Mouse (Mus musculus) midbrain, embryonic 13.5 days (tissue): ENCODE measurements around the gene Bace1. TPM values are rescaled to one million over a fixed set of nuclear protein-coding genes. Genes with fewer than 3 reads are reported as not detected.

Source experiments
- ATAC-seq: fragments of 200-750 bp; cut with Nextera tagmentation; 2 replicates; pipeline ENCODE4 v1.8.0; 2017; ENCODE audit warnings: mild to moderate bottlenecking, moderate TSS enrichment, moderate library complexity
- H3K27ac ChIP-seq: fragments of 300-500 bp; sonication (generic); 2 replicates; pipeline ENCODE4 v1.5.1; 2015; ENCODE audit warnings: inconsistent platforms, mild to moderate bottlenecking, moderate library complexity
- H3K27me3 ChIP-seq: fragments of 300-500 bp; sonication (generic); 2 replicates; pipeline ENCODE4 v1.6.1; 2015; ENCODE audit warnings: mild to moderate bottlenecking, inconsistent platforms
- H3K36me3 ChIP-seq: fragments of 300-500 bp; sonication (generic); 2 replicates; pipeline ENCODE4 v1.6.1; 2015; ENCODE audit warnings: mild to moderate bottlenecking, inconsistent platforms
- H3K4me1 ChIP-seq: fragments of 300-500 bp; sonication (generic); replicated peaks from 2 replicates; pipeline ENCODE4 v1.6.1; 2015; ENCODE audit warnings: inconsistent platforms
- H3K4me2 ChIP-seq: fragments of 300-500 bp; sonication (generic); replicated peaks from 2 replicates; pipeline ENCODE4 v1.6.1; 2015; ENCODE audit warnings: moderate library complexity, mild to moderate bottlenecking, inconsistent platforms
- H3K4me3 ChIP-seq: fragments of 300-500 bp; sonication (generic); replicated peaks from 2 replicates; pipeline ENCODE4 v1.5.1; 2015; ENCODE audit warnings: mild to moderate bottlenecking, inconsistent platforms
- H3K9ac ChIP-seq: fragments of 300-500 bp; sonication (generic); replicated peaks from 2 replicates; pipeline ENCODE4 v1.6.1; 2015; ENCODE audit warnings: mild to moderate bottlenecking, inconsistent platforms
- H3K9me3 ChIP-seq: fragments of 300-500 bp; sonication (generic); 2 replicates; pipeline ENCODE4 v1.6.1; 2016; ENCODE audit warnings: mild to moderate bottlenecking, inconsistent platforms
- WGBS: fragments of 180-500 bp; shearing (Covaris S2); methylation state at CpG from one replicate; pipeline ENCODE4 v1.1.7; 2015; 5-methylcytosine and 5-hydroxymethylcytosine counted together
- polyA plus RNA-seq: library from polyadenylated mRNA; unstranded; fragments of >200 nt; fragmentation: Nextera tagmentation; extraction: Ambion mirVana; gene quantifications from 2 replicates; pipeline ENCODE4 v1.2.1, GENCODE M21; 2015

Gene Bace1
- polyA plus RNA-seq = 47.0 and 50.6 TPM in 2 replicates

DNA sequence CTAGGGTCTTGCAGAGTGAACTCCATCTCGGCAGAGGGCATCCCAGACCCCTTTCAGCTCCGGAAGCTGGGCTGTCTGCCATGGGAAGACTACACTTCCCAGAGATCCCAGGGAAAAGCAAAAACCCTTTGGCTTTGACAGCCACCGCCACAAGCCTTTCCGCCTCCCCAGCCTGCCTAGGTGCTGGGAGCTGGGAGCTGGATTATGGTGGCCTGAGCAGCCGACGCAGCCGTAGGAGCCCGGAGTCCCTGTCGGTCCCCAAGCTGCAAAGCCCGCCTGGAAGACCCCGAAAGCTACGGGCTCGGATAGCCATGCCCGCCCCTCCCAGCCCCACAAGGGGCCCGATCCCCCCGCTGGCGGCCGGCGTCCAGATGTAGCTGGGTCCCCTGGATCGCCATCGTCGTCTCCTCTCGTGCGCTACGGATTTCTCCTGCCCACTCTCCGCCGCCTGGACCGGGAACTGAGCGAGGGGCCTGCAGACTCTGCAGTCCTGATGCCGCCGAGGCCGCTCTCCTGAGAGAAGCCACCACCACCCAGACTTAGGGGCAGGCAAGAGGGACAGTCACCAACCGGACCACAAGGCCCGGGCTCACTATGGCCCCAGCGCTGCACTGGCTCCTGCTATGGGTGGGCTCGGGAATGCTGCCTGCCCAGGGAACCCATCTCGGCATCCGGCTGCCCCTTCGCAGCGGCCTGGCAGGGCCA lies at the start of gene Bace1:
Gene Bace1, plus strand, starts transcription at position 147 of the 705 bp plus-strand sequence.
- Histone ChIP-seq H3K4me1 (peaks cover 47% of the 10 kb centered on the region), H3K9ac (peak within 1 kb of the TSS; percentile 98), H3K36me3 (no peaks in the 10 kb centered on the region), H3K9me3 (no peaks in the 10 kb centered on the region), H3K4me3 (peak within 1 kb of the TSS; percentile 61), H3K4me2 (peak within 1 kb of the TSS; percentile 97), H3K27me3 (no peaks in the 10 kb centered on the region), H3K27ac (peak within 1 kb of the TSS; percentile 78)
- peak; percentile 93 for ATAC-seq
- WGBS = under 1% methylated on average over 29 of the region's 40 CpGs

GRCm38 (mm10) chr9:45791456-45792142 lies 46.8 kb upstream of the Bace1 start:
- H3K36me3 ChIP-seq = peaks cover 25% of the 10 kb centered on the region
- no peak overlapping the region for H3K4me2 ChIP-seq
- H3K4me1 ChIP-seq = peaks cover 23% of the 10 kb centered on the region
- no peak overlapping the region for H3K4me3 ChIP-seq
- ATAC-seq = no peak
- no peaks in the 10 kb centered on the region for H3K9me3 ChIP-seq
- H3K27me3 ChIP-seq = no peaks in the 10 kb centered on the region
- H3K27ac ChIP-seq = peak overlapping the region; percentile 51; the same call in 1 of the 2 replicates
- 81% methylated on average over 8 of the region's 8 CpGs for WGBS
- H3K9ac ChIP-seq = no peak overlapping the region

GRCm38 (mm10) chr9:45792235-45792634 lies 46.1 kb upstream of the Bace1 start:
- H3K9me3 ChIP-seq = no peaks in the 10 kb centered on the region
- H3K27me3 ChIP-seq = no peaks in the 10 kb centered on the region
- H3K27ac ChIP-seq = peak overlapping the region; percentile 51; the same call in 1 of the 2 replicates
- H3K4me3 ChIP-seq = no peak overlapping the region
- peaks cover 25% of the 10 kb centered on the region for H3K36me3 ChIP-seq
- H3K9ac ChIP-seq = no peak overlapping the region; the same call in 1 of the 2 replicates
- peaks cover 23% of the 10 kb centered on the region for H3K4me1 ChIP-seq
- ATAC-seq = no peak
- H3K4me2 ChIP-seq = no peak overlapping the region
- 50% methylated on average over 1 of the region's 1 CpGs for WGBS

GRCm38 (mm10) chr9:45793697-45794096 lies 44.7 kb upstream of the Bace1 start:
- H3K27ac ChIP-seq = no peak overlapping the region
- 0 out of 2 replicates have a peak overlapping the region, but pooled peaks have one; percentile 24 for H3K9ac ChIP-seq
- H3K9me3 ChIP-seq = no peaks in the 10 kb centered on the region
- H3K4me3 ChIP-seq = no peak overlapping the region
- ATAC-seq = no peak
- H3K36me3 ChIP-seq = peaks cover 25% of the 10 kb centered on the region
- no peak overlapping the region for H3K4me2 ChIP-seq
- H3K4me1 ChIP-seq = peaks cover 33% of the 10 kb centered on the region
- no peaks in the 10 kb centered on the region for H3K27me3 ChIP-seq
- WGBS = 86% methylated on average over 6 of the region's 6 CpGs

GRCm38 (mm10) chr9:45795722-45796121 lies 42.7 kb upstream of the Bace1 start:
- WGBS = 90% methylated on average over 5 of the region's 5 CpGs
- H3K9me3 ChIP-seq = no peaks in the 10 kb centered on the region
- H3K27me3 ChIP-seq = no peaks in the 10 kb centered on the region
- H3K27ac ChIP-seq = no peak overlapping the region
- no peak overlapping the region for H3K4me3 ChIP-seq
- no peak overlapping the region for H3K9ac ChIP-seq
- peaks cover 32% of the 10 kb centered on the region for H3K4me1 ChIP-seq
- H3K4me2 ChIP-seq = no peak overlapping the region
- H3K36me3 ChIP-seq = peaks cover 23% of the 10 kb centered on the region
- ATAC-seq = no peak

GRCm38 (mm10) chr9:45797271-45797670 lies 41.1 kb upstream of the Bace1 start:
- Histone ChIP-seq H3K4me1 (peaks cover 19% of the 10 kb centered on the region), H3K27me3 (no peaks in the 10 kb centered on the region), H3K4me3 (no peak overlapping the region), H3K9ac (no peak overlapping the region), H3K36me3 (peaks cover 30% of the 10 kb centered on the region), H3K27ac (no peak overlapping the region), H3K4me2 (no peak overlapping the region), H3K9me3 (no peaks in the 10 kb centered on the region)
- WGBS = 71% methylated on average over 3 of the region's 3 CpGs
- no peak for ATAC-seq

DNA sequence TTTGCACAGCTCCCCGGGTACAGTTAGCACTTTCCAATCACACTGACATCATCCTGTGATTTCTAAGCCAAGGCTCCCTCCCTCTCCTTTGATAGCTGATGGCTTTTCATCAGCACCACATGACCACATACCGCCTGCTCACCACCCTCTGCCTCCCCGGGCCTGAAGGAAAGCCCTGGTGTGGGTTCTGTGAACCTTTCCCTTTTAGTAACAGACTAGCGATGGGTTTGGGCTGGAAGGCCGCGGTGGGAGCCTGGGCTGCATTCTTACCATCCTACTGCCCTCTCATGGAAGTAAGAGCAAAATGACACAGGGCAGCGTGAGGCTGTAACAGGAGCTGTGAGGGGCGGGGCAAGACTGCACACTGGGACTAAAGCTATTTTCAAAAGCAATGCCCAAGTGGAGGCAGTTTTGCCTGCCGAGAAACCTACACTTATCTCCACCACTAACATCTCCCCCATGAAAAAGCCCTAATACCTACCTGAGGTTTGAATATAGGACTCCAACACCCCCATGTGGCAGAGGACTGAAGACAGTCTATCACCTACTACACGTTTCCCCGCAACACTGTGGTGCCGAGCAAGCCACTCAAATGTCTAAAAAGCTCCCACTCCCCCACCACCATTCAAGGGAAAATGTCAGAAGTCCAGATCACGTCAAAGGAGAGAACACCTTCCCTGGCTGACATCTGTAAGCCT lies 39.8 kb upstream of the Bace1 start:
- H3K27ac ChIP-seq = peak overlapping the region; percentile 63; the same call in 1 of the 2 replicates
- H3K9me3 ChIP-seq = no peaks in the 10 kb centered on the region
- ATAC-seq = peak; percentile 79
- no peak overlapping the region for H3K4me2 ChIP-seq
- peaks cover 29% of the 10 kb centered on the region for H3K36me3 ChIP-seq
- no peak overlapping the region for H3K4me3 ChIP-seq
- 0 out of 2 replicates have a peak overlapping the region, but pooled peaks have one; percentile 5 for H3K9ac ChIP-seq
- H3K4me1 ChIP-seq = peaks cover 13% of the 10 kb centered on the region
- WGBS = 11% methylated on average over 13 of the region's 13 CpGs
- H3K27me3 ChIP-seq = no peaks in the 10 kb centered on the region

DNA sequence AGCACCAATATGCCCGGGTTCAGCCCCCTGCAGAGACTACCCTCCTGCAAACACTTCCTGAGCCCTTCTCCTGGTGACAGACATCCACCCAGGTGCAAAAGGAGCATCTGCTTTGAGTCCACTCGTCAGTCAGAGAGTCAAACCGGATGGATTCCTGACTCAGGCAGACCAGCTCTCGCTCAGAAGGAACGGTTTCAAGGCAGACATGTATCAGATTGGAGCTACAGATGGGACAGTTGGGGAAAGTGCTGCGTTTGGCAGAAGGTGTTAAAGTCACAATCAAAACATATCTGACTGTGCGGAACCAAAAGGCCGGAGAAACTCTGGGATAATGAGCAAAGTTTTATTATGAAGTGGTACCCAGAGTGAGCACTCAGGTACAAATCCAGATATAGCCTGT lies 39.0 kb upstream of the Bace1 start:
- H3K4me1 ChIP-seq = peaks cover 13% of the 10 kb centered on the region
- H3K9ac ChIP-seq = no peak overlapping the region
- WGBS = 86% methylated on average over 8 of the region's 8 CpGs
- H3K4me2 ChIP-seq = no peak overlapping the region
- H3K27me3 ChIP-seq = no peaks in the 10 kb centered on the region
- ATAC-seq = no peak
- no peaks in the 10 kb centered on the region for H3K9me3 ChIP-seq
- H3K27ac ChIP-seq = no peak overlapping the region
- peaks cover 32% of the 10 kb centered on the region for H3K36me3 ChIP-seq
- H3K4me3 ChIP-seq = no peak overlapping the region

DNA sequence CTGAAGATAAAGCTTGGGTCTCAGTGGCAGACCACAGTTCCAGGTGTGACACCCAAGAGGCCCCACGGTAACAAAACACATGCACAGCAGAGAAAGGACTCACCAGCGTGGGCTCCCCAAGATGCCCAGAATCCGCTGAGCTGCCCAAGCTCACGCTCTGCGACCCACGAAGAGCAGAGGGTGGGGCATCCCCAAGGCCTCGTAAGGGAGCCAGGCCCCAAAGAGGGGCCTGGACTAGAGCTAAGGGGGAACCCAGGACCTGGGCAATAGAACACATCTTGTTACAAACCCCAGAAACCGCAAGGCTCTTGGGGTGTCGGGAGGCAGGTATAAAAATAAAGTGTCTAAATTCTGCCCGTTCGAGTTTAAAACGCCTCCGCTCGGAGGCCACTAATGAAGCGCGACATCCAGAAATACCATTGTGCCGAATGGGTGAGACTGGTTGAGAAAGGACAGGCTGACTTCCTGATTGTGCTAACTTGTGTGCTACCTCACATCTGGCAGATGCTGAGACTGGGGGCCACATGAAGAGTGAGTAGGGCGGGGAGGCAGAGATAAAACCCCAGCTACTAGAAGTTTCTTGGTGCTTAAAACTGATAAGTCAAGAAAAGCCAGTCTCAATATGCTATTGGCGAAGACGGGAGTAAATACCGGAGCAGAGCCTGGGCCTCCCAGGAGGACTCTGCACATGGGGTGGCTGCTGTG lies 35.2 kb upstream of the Bace1 start:
- H3K27me3 ChIP-seq = no peaks in the 10 kb centered on the region
- no peak overlapping the region for H3K9ac ChIP-seq
- H3K9me3 ChIP-seq = no peaks in the 10 kb centered on the region
- WGBS = 80% methylated on average over 21 of the region's 21 CpGs
- no peak overlapping the region for H3K27ac ChIP-seq
- H3K4me2 ChIP-seq = no peak overlapping the region
- peaks cover 66% of the 10 kb centered on the region for H3K36me3 ChIP-seq
- peaks cover 8% of the 10 kb centered on the region for H3K4me1 ChIP-seq
- ATAC-seq = no peak
- H3K4me3 ChIP-seq = no peak overlapping the region

GRCm38 (mm10) chr9:45806847-45807246 lies 31.5 kb upstream of the Bace1 start:
- 90% methylated on average over 11 of the region's 11 CpGs for WGBS
- ATAC-seq = no peak

GRCm38 (mm10) chr9:45807337-45807736 lies 31.0 kb upstream of the Bace1 start:
- no peaks in the 10 kb centered on the region for H3K9me3 ChIP-seq
- no peak overlapping the region for H3K27ac ChIP-seq
- no peak overlapping the region for H3K4me3 ChIP-seq
- no peak for ATAC-seq
- no peaks in the 10 kb centered on the region for H3K27me3 ChIP-seq
- no peak overlapping the region for H3K4me2 ChIP-seq
- H3K9ac ChIP-seq = no peak overlapping the region
- H3K4me1 ChIP-seq = no peaks in the 10 kb centered on the region
- 95% methylated on average over 11 of the region's 11 CpGs for WGBS
- H3K36me3 ChIP-seq = peaks cover 47% of the 10 kb centered on the region

More at GRCm38 (mm10) chr9:45806847-45807246, 31.5 kb upstream of the Bace1 start:
- no peak overlapping the region for H3K27ac ChIP-seq
- H3K4me2 ChIP-seq = no peak overlapping the region
- peaks cover 51% of the 10 kb centered on the region for H3K36me3 ChIP-seq
- no peaks in the 10 kb centered on the region for H3K9me3 ChIP-seq
- no peaks in the 10 kb centered on the region for H3K27me3 ChIP-seq
- H3K4me1 ChIP-seq = no peaks in the 10 kb centered on the region
- H3K9ac ChIP-seq = no peak overlapping the region
- no peak overlapping the region for H3K4me3 ChIP-seq
